Mouse (Mus musculus) heart, embryonic 10.5 days (tissue): ENCODE data around the gene Adprh. TPM values are rescaled to one million over a fixed set of nuclear protein-coding genes. Genes with fewer than 3 reads are reported as not detected.

ENCODE experiments used
- DNase-seq: peaks from one replicate; pipeline ENCODE4 v3.0.0-alpha.2; 2017; ENCODE audit warnings: low spot score
- H3K27ac ChIP-seq: fragments of 300-500 bp; sonication (generic); 2 replicates; pipeline ENCODE4 v1.5.1; 2016; ENCODE audit warnings: mild to moderate bottlenecking
- H3K27me3 ChIP-seq: fragments of 300-500 bp; sonication (generic); 2 replicates; pipeline ENCODE4 v1.6.1; 2016; ENCODE audit warnings: mild to moderate bottlenecking; ENCODE audit not compliant: poor library complexity, insufficient read depth, severe bottlenecking
- H3K36me3 ChIP-seq: fragments of 300-500 bp; sonication (generic); 2 replicates; pipeline ENCODE4 v1.6.1; 2016; ENCODE audit warnings: mild to moderate bottlenecking, moderate library complexity
- H3K4me1 ChIP-seq: fragments of 300-500 bp; sonication (generic); 2 replicates; pipeline ENCODE4 v1.6.1; 2016; ENCODE audit warnings: mild to moderate bottlenecking
- H3K4me3 ChIP-seq: fragments of 300-500 bp; sonication (generic); 2 replicates; pipeline ENCODE4 v1.5.1; 2016; ENCODE audit warnings: mild to moderate bottlenecking, moderate library complexity
- H3K9me3 ChIP-seq: fragments of 300-500 bp; sonication (generic); 2 replicates; pipeline ENCODE4 v1.6.1; 2016; ENCODE audit warnings: mild to moderate bottlenecking, moderate library complexity
- whole genome bisulfite sequencing: fragments of 180-500 bp; shearing (Covaris S2); methylation state at CpG from one replicate; pipeline ENCODE4 v1.1.7; 2016; 5-methylcytosine and 5-hydroxymethylcytosine counted together
- polyA plus RNA-seq: library from polyadenylated mRNA; unstranded; fragments of >200 nt; fragmentation: Nextera tagmentation; extraction: Ambion mirVana; gene quantifications from 2 replicates; pipeline ENCODE4 v1.2.1, GENCODE M21; 2016

The Adprh gene
- polyA plus RNA-seq, 1 experiment from 2014 or later: 127 TPM

DNA sequence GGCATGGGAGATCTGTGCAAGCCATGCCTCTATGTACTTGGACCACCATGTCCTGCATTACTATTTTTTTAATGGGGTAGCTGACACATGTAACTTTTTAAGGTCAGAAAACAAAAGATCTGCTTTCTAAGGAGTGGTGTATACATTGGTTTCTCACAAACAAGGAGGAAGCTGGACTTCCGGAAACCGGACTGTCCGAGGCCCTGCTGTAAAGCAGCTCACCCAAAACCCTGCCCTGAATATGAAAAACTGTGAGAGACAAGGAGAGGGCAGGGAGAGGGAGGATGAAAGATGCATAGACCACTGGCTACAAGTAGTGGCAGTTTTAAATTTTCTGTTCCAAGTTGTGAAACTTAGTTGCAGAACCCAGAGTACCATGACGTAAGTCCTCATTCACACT lies 7.5 kb upstream of the Adprh start:
- Histone ChIP-seq H3K4me1 (no peaks in the 10 kb centered on the region), H3K27ac (no peak overlapping the region), H3K36me3 (no peaks in the 10 kb centered on the region), H3K9me3 (no peaks in the 10 kb centered on the region), H3K27me3 (peaks cover 5% of the 10 kb centered on the region), H3K4me3 (no peak overlapping the region)
- no peak for DNase-seq
- 93% methylated on average over 4 of the region's 4 CpGs for WGBS

DNA sequence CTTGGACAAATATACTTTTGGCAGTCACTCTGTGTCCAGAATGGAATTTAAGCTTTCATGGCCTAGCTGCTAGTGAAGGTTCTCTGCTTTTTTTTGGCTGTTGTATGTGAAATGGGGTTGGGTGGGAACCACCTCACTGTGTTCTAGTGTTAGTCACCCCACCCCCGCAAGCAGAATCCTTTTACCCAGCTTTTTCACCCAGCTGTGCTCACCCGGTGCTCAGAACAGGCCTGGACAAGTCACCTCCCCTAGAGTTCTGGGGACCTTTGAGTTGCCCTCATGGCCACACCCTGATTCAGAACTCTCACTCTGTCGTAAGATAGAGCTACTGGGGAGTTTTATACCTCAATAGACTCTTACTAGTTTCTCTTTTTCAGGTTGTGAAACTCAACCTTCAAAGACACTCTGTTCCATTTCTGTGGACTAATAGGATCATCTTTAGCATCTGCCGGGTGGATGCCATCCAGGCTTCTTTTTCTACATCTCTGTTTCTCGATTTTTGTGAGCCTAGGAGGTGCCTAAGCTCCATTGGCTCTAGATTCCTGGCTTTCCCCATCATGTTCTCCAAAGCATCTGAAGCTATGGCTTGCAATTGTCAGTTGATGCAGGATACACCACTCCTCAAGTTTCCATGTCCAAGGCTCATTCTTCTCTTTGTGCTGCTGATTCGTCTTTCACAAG lies 6.2 kb upstream of the Adprh start:
- no peak for DNase-seq
- Histone ChIP-seq H3K36me3 (no peaks in the 10 kb centered on the region), H3K9me3 (no peaks in the 10 kb centered on the region), H3K27me3 (peaks cover 5% of the 10 kb centered on the region), H3K4me1 (no peaks in the 10 kb centered on the region), H3K27ac (no peak overlapping the region), H3K4me3 (no peak overlapping the region)
- 63% methylated on average over 6 of the region's 6 CpGs for WGBS

DNA sequence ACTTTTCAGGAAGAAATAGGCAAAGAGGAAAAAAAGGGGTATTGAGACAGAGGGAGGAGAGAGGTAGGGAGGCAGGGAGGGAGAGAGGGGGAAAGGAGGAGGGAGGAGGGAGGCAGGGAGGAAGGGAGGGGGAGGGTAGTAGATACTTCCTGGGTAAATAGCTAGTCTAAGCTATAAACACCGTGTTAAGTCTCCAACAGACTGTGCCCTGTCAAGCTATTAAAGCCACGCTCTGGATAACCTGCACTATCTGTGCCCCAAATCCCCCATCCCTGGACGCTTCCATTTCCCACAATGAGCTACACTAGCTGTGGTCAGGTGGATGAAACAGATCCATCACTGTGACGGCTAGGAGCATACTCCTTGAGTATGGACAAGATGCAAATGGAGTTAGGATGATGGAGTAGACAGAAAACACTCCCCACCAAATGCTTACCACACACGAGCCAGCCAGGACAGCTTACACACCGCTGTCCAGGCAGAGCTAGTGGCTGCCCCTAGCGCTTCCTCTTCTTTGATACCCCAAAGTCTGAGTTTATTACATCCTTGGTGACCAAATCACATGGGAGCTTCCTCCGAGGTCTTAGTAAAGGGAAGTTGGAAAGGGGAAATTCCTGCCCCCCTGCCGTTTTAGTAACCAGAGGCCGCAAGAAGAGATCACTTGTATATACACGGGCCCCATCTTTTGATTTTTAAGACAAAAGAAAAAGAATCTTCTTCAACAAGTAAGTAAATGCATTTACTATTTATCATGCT lies 4.5 kb upstream of the Adprh start:
- DNase-seq: no peak
- Histone ChIP-seq H3K27me3 (peaks cover 5% of the 10 kb centered on the region; the same call in 1 of the 2 replicates), H3K27ac (no peak overlapping the region), H3K9me3 (no peaks in the 10 kb centered on the region), H3K4me3 (no peak overlapping the region), H3K4me1 (peaks cover under 1% of the 10 kb centered on the region; the same call in 1 of the 2 replicates), H3K36me3 (no peaks in the 10 kb centered on the region)
- WGBS: 52% methylated on average over 11 of the region's 11 CpGs

DNA sequence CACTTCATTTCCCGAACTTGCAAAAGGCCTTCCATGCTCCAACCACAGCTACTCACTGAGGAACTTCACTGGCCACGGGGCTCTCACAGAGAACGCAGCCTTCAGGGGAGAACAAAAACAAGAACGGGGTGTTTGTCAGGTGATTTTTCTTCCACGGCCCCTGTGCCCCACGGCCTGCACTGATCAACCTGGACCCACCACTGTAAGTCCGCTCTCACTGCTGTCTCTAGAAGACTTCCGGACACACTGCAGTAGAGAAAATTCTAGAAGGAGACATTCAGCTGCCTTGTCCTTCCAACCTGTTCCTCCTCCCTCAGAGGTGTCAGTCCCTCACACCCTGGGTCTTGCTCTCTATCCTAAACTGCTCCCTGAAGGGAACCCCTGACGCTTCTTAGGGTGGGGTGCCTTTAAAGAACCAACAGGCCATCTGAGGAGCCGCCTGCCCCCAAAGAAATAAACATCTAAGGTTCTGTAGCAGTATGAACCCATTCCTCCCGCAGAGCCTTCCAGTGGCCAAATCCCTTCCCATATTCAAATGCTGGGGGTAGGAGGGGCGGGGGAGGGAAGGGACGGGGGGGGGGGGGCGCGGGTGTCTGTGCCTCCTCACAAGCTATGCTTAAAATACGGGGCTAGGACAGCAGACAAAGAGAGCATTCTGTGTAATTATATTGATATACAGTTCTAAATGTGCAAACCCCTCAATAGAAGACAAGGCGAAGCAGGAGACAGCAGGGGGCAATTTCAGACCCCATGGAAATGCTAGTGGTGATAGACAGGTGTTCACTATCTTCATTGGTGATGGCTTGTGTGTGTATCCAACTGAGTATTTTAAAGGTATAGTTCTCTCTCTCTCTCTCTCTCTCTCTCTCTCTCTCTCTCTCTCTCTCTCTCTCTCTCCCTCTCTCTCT lies 3.3 kb upstream of the Adprh start, which contains the start of gene Cd80:
Gene Cd80, plus strand, starts transcription at position 51 of the 908 bp plus-strand sequence.
- no peak for DNase-seq
- Histone ChIP-seq H3K36me3 (no peaks in the 10 kb centered on the region), H3K27ac (no peak within 1 kb of the TSS), H3K9me3 (no peaks in the 10 kb centered on the region), H3K4me3 (no peak within 1 kb of the TSS), H3K27me3 (peaks cover 5% of the 10 kb centered on the region; the same call in 1 of the 2 replicates), H3K4me1 (peaks cover 10% of the 10 kb centered on the region)
- 63% methylated on average over 17 of the region's 17 CpGs for WGBS

GRCm38 (mm10) chr16:38454533-38455254 lies 2.2 kb upstream of the Adprh start:
- H3K4me3 ChIP-seq: no peak overlapping the region
- 73% methylated on average over 11 of the region's 11 CpGs for WGBS
- H3K4me1 ChIP-seq: peaks cover 10% of the 10 kb centered on the region
- H3K36me3 ChIP-seq: peaks cover 9% of the 10 kb centered on the region
- H3K9me3 ChIP-seq: no peaks in the 10 kb centered on the region
- no peak overlapping the region for H3K27ac ChIP-seq
- peaks cover 5% of the 10 kb centered on the region; the same call in 1 of the 2 replicates for H3K27me3 ChIP-seq
- DNase-seq: no peak

DNA sequence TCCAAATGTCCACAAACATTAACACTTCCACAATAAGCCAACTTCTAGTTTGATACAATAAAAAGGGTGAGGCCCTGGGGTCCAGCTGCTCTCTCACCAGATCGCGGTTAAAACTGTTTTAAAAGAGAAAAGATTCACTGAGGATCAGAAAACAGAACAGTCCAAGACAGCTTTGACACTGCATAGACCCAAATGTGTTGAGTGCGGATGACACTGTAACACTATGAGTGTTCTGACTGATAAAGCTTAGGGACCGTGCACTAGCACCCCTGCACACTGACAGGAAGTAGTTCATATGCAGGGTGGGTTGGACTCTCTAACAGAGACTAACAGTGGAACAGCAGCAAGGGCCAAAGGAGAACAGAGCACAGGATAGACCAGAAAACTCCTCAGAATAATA lies 1.4 kb upstream of the Adprh start:
- DNase-seq: no peak
- whole genome bisulfite sequencing: 78% methylated on average over 4 of the region's 4 CpGs
- H3K27ac ChIP-seq: no peak overlapping the region

DNA sequence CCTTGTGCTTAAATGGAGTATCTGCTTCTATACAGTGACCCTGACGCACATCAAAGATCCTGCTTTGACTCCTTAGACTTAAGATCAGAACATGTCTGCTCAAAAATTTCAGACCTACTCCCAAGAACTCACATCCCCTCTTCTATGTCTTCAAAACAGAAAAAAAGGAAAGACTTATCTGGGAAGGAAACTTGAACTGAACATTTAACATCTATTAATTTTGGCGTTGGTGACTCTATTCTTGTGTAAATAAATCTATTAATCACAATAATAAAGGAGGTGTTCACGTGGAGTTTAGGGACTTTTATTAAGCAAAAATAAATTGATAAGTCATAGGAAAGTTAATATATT lies 675 bp upstream of the Adprh start:
- no peak for DNase-seq
- Histone ChIP-seq H3K4me3 (peak overlapping the region; percentile 69), H3K9me3 (no peaks in the 10 kb centered on the region), H3K4me1 (peaks cover 10% of the 10 kb centered on the region), H3K27ac (peak overlapping the region; percentile 98), H3K36me3 (peaks cover 24% of the 10 kb centered on the region), H3K27me3 (peaks cover 5% of the 10 kb centered on the region; the same call in 1 of the 2 replicates)
- 31% methylated on average over 3 of the region's 3 CpGs for WGBS

More for the DNA sequence above, 1.4 kb upstream of the Adprh start:
- Histone ChIP-seq H3K27me3 (peaks cover 5% of the 10 kb centered on the region; the same call in 1 of the 2 replicates), H3K4me3 (no peak overlapping the region), H3K4me1 (peaks cover 10% of the 10 kb centered on the region), H3K9me3 (no peaks in the 10 kb centered on the region), H3K36me3 (peaks cover 17% of the 10 kb centered on the region)

- Histone ChIP-seq H3K4me3 (peak overlapping the region; percentile 69), H3K27me3 (peaks cover 5% of the 10 kb centered on the region; the same call in 1 of the 2 replicates), H3K4me1 (peaks cover 10% of the 10 kb centered on the region), H3K27ac (peak overlapping the region; percentile 98), H3K9me3 (no peaks in the 10 kb centered on the region), H3K36me3 (peaks cover 40% of the 10 kb centered on the region)
- no peak for DNase-seq
- WGBS: 49% methylated on average over 12 of the region's 12 CpGs
Observed at GRCm38 (mm10) chr16:38451421-38452205, 890 bp downstream of the Adprh start.

DNA sequence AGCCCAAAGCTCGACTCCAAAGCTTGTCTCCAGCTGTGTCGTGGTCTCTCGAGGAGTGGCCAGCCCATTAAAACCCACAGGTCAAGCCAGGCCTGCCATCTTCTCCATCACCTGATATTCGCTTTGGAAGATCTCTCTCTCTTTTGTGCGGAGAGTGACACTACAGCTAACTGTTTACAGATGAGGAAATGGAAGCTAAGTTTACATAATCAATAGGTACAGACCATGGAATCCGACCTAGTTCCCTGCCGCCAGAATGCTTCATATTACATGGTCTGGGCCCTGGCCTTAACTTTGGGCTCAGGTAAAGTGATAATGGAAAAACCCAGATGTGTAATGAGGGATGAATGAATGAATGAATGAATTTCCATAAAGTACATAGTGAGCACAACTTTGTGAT lies 1.8 kb downstream of the Adprh start:
- DNase-seq: no peak
- peaks cover 2% of the 10 kb centered on the region; the same call in 1 of the 2 replicates for H3K27me3 ChIP-seq
- H3K36me3 ChIP-seq: peaks cover 49% of the 10 kb centered on the region
- H3K27ac ChIP-seq: no peak overlapping the region
- H3K4me3 ChIP-seq: no peak overlapping the region
- WGBS: 91% methylated on average over 7 of the region's 7 CpGs
- H3K9me3 ChIP-seq: no peaks in the 10 kb centered on the region
- peaks cover 10% of the 10 kb centered on the region for H3K4me1 ChIP-seq

DNA sequence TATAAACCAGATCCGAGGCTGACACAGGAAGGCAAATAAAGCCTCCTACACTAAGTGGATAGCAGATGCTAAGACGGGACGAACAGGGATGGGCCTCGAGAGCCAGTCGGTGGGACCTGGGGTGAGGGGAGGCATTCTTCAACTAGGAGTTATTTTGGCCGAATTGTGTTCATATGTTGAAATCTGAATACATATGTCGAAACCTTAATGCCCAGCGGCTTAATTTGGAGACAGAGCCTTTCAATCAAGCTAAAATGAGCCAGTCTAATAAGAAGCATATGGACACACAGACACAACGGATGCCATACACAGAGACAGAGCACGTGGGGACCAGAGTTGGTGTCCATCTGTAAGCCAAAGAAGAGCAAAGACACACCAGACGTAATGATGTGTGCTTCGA lies 4.0 kb downstream of the Adprh start:
- peaks cover 10% of the 10 kb centered on the region for H3K4me1 ChIP-seq
- H3K36me3 ChIP-seq: peaks cover 71% of the 10 kb centered on the region
- H3K27ac ChIP-seq: no peak overlapping the region
- 90% methylated on average over 12 of the region's 12 CpGs for WGBS
- H3K27me3 ChIP-seq: no peaks in the 10 kb centered on the region
- H3K4me3 ChIP-seq: no peak overlapping the region
- no peak for DNase-seq
- peaks cover 4% of the 10 kb centered on the region; the same call in 1 of the 2 replicates for H3K9me3 ChIP-seq

- no peak for DNase-seq
- H3K27ac ChIP-seq: no peak overlapping the region
- H3K4me1 ChIP-seq: peaks cover 10% of the 10 kb centered on the region
- no peaks in the 10 kb centered on the region for H3K27me3 ChIP-seq
- 92% methylated on average over 21 of the region's 21 CpGs for WGBS
- H3K4me3 ChIP-seq: no peak overlapping the region
- H3K36me3 ChIP-seq: peaks cover 79% of the 10 kb centered on the region
- peaks cover 4% of the 10 kb centered on the region; the same call in 1 of the 2 replicates for H3K9me3 ChIP-seq
Observed at GRCm38 (mm10) chr16:38447366-38447765, 5.1 kb downstream of the Adprh start.
